In genomic region chr12:3571787-3572580, GRCm38 (mm10) we compare ENCODE assay signal across 8 mouse cellular contexts. TPM values are rescaled to one million over a fixed set of nuclear protein-coding genes. Genes with fewer than 3 reads are reported as not detected.
A peak's percentile ranks its signal among the peaks of the same experiment; 100 is the strongest.
DNase-seq lines count a peak whose midpoint lies in the region; ATAC-seq and TF ChIP-seq lines count a peak whose summit lies in the region.

Gene Dtnb (plus strand): TSS chr12:3572381.

- DNase-seq in 416B (ENCODE audit: low read depth): peak; percentile 80
- peak; percentile 78 for DNase-seq in heart, embryonic 10.5 days (ENCODE audit: low spot score)
- peak; percentile 77 for DNase-seq in liver, embryonic 11.5 days (ENCODE audit: low spot score)
- DNase-seq in naive thymus-derived CD4-positive, alpha-beta T cell, adult 2 months (ENCODE audit: low read depth): peak; percentile 81
- peak; percentile 80 for DNase-seq in splenic B cell, adult 2 months (ENCODE audit: low read depth, low spot score)

- TF ChIP-seq CTCF in bone marrow macrophage, adult 2 months (IDR thresholded peaks at IDR 0.05; ENCODE audit: low read depth, low read length): no peak
- TF ChIP-seq CTCF in embryonic fibroblast, embryonic 13.5 days (IDR thresholded peaks at IDR 0.05; ENCODE audit: borderline replicate concordance, insufficient read depth, low read length): no peak

- H3K4me3 ChIP-seq in bone marrow macrophage, adult 2 months (ENCODE audit: insufficient read depth, low read length): peak within 1 kb of the TSS; percentile 82
- H3K4me3 ChIP-seq in embryonic fibroblast, embryonic 13.5 days (ENCODE audit: insufficient read depth, low read length): peak within 1 kb of the TSS; percentile 83
- H3K4me3 ChIP-seq in heart, embryonic 10.5 days: peak within 1 kb of the TSS; percentile 85
- H3K4me3 ChIP-seq in kidney, embryonic 15.5 days (replicated peaks): peak within 1 kb of the TSS; percentile 90
- H3K4me3 ChIP-seq in liver, embryonic 11.5 days (ENCODE audit: low read depth, low read length): peak within 1 kb of the TSS; percentile 86

- peak; percentile 86 for ATAC-seq in kidney, embryonic 15.5 days (replicated peaks; ENCODE audit: low FRiP score)
- ATAC-seq in liver, embryonic 11.5 days (replicated peaks; ENCODE audit: low FRiP score): peak; percentile 84

- H3K9ac ChIP-seq in kidney, embryonic 15.5 days: peak within 1 kb of the TSS; percentile 89
- H3K9ac ChIP-seq in liver, embryonic 11.5 days (ENCODE audit: low read depth, low read length): peak within 1 kb of the TSS; percentile 87

- H3K9me3 ChIP-seq in heart, embryonic 10.5 days: no peaks in the 10 kb centered on the region
- no peaks in the 10 kb centered on the region for H3K9me3 ChIP-seq in kidney, embryonic 15.5 days (replicated peaks)
- no peaks in the 10 kb centered on the region for H3K9me3 ChIP-seq in liver, embryonic 11.5 days (ENCODE audit: control insufficient read depth, low read length)

- peak within 1 kb of the TSS; percentile 88 for H3K4me2 ChIP-seq in kidney, embryonic 15.5 days
- H3K4me2 ChIP-seq in liver, embryonic 11.5 days: peak within 1 kb of the TSS; percentile 76

- H3K27me3 ChIP-seq in heart, embryonic 10.5 days (ENCODE audit: insufficient read depth, poor library complexity, severe bottlenecking): no peaks in the 10 kb centered on the region
- H3K27me3 ChIP-seq in kidney, embryonic 15.5 days: no peaks in the 10 kb centered on the region
- H3K27me3 ChIP-seq in liver, embryonic 11.5 days (replicated peaks; ENCODE audit: control insufficient read depth, insufficient read depth, low read length): no peaks in the 10 kb centered on the region
- H3K27me3 ChIP-seq in splenic B cell, adult 2 months (ENCODE audit: control insufficient read depth, insufficient read depth, low read length, poor library complexity, severe bottlenecking): no peaks in the 10 kb centered on the region

- no peak for TF ChIP-seq POLR2A in bone marrow macrophage, adult 2 months (IDR thresholded peaks at IDR 0.05; ENCODE audit: borderline replicate concordance, low read depth, low read length)
- peak; percentile 39; the same call in 1 of the 2 replicates for TF ChIP-seq POLR2A in embryonic fibroblast, embryonic 13.5 days (IDR thresholded peaks at IDR 0.05; ENCODE audit: low read depth, low read length)

- WGBS in heart, embryonic 10.5 days: 4% methylated on average over 85 of the region's 85 CpGs
- under 1% methylated on average over 76 of the region's 85 CpGs for WGBS in kidney, embryonic 15.5 days
- whole genome bisulfite sequencing in liver, embryonic 11.5 days: 1% methylated on average over 63 of the region's 85 CpGs

- no peaks in the 10 kb centered on the region for H3K36me3 ChIP-seq in heart, embryonic 10.5 days
- H3K36me3 ChIP-seq in kidney, embryonic 15.5 days: no peaks in the 10 kb centered on the region
- H3K36me3 ChIP-seq in liver, embryonic 11.5 days (ENCODE audit: control insufficient read depth, insufficient read depth, low read length): no peaks in the 10 kb centered on the region
- H3K36me3 ChIP-seq in splenic B cell, adult 2 months (ENCODE audit: control insufficient read depth, insufficient read depth, low read length, poor library complexity, severe bottlenecking): no peaks in the 10 kb centered on the region

- no peaks in the 10 kb centered on the region; the same call in 1 of the 2 replicates for H3K4me1 ChIP-seq in bone marrow macrophage, adult 2 months (ENCODE audit: control insufficient read depth, insufficient read depth, low read length)
- 0 out of 2 replicates have a peak, but pooled peaks cover 3% of the 10 kb centered on the region for H3K4me1 ChIP-seq in embryonic fibroblast, embryonic 13.5 days (ENCODE audit: control insufficient read depth, insufficient read depth, low read length)
- H3K4me1 ChIP-seq in heart, embryonic 10.5 days: peaks cover 13% of the 10 kb centered on the region
- peaks cover 16% of the 10 kb centered on the region for H3K4me1 ChIP-seq in kidney, embryonic 15.5 days
- peaks cover 7% of the 10 kb centered on the region for H3K4me1 ChIP-seq in liver, embryonic 11.5 days (replicated peaks; ENCODE audit: control insufficient read depth, insufficient read depth, low read length)

- H3K27ac ChIP-seq in bone marrow macrophage, adult 2 months (ENCODE audit: insufficient read depth, low read depth, low read length): no peak within 1 kb of the TSS
- H3K27ac ChIP-seq in embryonic fibroblast, embryonic 13.5 days (ENCODE audit: insufficient read depth, low read length): peak within 1 kb of the TSS; percentile 84
- peak within 1 kb of the TSS; percentile 94 for H3K27ac ChIP-seq in heart, embryonic 10.5 days
- H3K27ac ChIP-seq in kidney, embryonic 15.5 days: peak within 1 kb of the TSS; percentile 98
- peak within 1 kb of the TSS; percentile 71 for H3K27ac ChIP-seq in liver, embryonic 11.5 days (ENCODE audit: low read depth, low read length)

RNA-seq across cellular contexts. Expression of gene Dtnb, which starts in this region (rescaled TPM):
- 1.6 and 4.4 TPM in 2 replicates for polyA plus RNA-seq in bone marrow macrophage, adult 2 months (2012; ENCODE audit: insufficient read depth, insufficient read length, missing spikeins)
- polyA plus RNA-seq in embryonic fibroblast, embryonic 13.5 days (2011; ENCODE audit: insufficient read length, low read depth, missing spikeins): 9.1 and 19.0 TPM in 2 replicates
- 20.3 and 28.7 TPM in 2 replicates for polyA plus RNA-seq in heart, embryonic 10.5 days (2016; fragmentation: Nextera tagmentation; extraction: Ambion mirVana)
- 41.3 and 47.2 TPM in 2 replicates for polyA plus RNA-seq in kidney, embryonic 15.5 days (2015; fragmentation: Nextera tagmentation; extraction: Ambion mirVana)
- 25.4 and 27.0 TPM in 2 replicates for polyA plus RNA-seq in liver, embryonic 11.5 days (2014; fragmentation: Nextera tagmentation; extraction: Ambion mirVana)
